Mouse (Mus musculus) brain, embryonic 14.5 days (tissue): ENCODE measurements around the gene Nudt6.

Experiments
- CTCF ChIP-seq: fragments of 200-500 bp; IDR thresholded peaks from 2 replicates; pipeline ENCODE4 v1.5.1; 2012; ENCODE audit warnings: inconsistent platforms, mild to moderate bottlenecking, moderate library complexity, borderline replicate concordance; ENCODE audit not compliant: insufficient read depth, insufficient read length; ENCODE audit errors: extremely low read depth
- POLR2A ChIP-seq: fragments of 200-500 bp; IDR thresholded peaks from 2 replicates; pipeline ENCODE4 v1.6.1; 2012; ENCODE audit warnings: mild to moderate bottlenecking, inconsistent platforms, borderline replicate concordance; ENCODE audit not compliant: poor library complexity, insufficient read depth, insufficient read length, severe bottlenecking; ENCODE audit errors: extremely low read depth

GRCm38 (mm10) chr3:37407598-37407997 lies 12.4 kb downstream of the Nudt6 start:
- no peak for TF ChIP-seq CTCF
- TF ChIP-seq POLR2A, result no peak
